Mouse (Mus musculus) ES-Bruce4 (cell line): Measurements from ENCODE around the gene Stx6.

Experiments
- CTCF ChIP-seq: IDR thresholded peaks from one replicate; pipeline ENCODE4 v1.8.1; 2011; ENCODE audit warnings: low read depth, low read length
- POLR2A ChIP-seq: IDR thresholded peaks from one replicate; pipeline ENCODE4 v1.8.1; 2011; ENCODE audit warnings: low read length; ENCODE audit not compliant: insufficient read depth

GRCm38 (mm10) chr1:155247441-155247840 is 88.9 kb downstream of the Stx6 start:
- TF ChIP-seq CTCF (no peak), POLR2A (no peak)
